Mouse (Mus musculus): Measurements from ENCODE around the gene Clnk.
"Not testable (repeated sequence)": the region's sequence is repeated elsewhere in the genome, so short reads cannot be mapped to it uniquely, and the experiment has no call there.

Clnk gene

DNA sequence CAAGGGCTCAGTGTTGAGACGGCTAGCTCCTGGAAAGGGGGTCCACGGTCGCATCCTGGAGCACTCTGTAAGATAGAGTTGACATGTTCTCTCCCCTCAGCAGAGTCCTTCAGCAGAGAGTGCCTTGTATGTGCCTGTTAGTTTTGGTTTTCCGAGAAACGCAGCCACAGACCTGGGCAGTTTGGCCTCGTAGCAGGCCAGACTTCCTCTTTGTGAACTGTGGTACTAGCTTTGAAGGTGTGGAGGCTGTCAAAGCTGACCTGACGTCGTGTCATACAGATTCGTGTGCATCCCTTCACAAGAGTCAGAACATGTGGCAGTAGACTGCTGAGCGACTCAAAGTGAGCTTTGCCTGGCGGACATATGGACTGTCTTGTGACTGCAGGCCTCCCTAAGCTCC lies at the start of gene Clnk:
TSS of gene Clnk (minus strand) at position 191 of the 400 bp plus-strand sequence.
- DNase-seq (ENCODE audit: low spot score in 2 of 2) = no peak

DNA sequence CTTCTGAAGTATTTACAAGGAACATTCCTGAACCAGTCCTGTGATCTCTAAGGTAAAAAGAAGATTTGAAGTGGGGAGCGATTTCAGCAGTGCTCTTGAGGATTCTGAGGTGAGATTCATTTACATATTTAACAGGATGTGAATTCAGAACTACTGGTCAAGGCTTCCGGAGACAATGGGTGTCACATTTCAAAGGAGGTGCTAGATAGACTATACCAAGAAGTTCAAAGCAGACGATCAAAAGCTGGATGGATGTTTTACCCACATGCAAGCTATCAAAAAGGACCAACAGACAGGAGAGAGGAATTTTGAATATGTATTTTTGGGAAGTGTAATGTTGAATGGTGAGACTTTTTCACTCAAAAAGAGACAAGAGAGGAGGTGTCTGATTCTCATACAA lies 28.7 kb upstream of the Clnk start:
- no peak for DNase-seq (ENCODE audit: low spot score in 2 of 2)

- DNase-seq (ENCODE audit: low spot score in 2 of 2) = no peak
Measured at GRCm38 (mm10) chr5:38904528-38905044, 28.0 kb upstream of the Clnk start.

GRCm38 (mm10) chr5:38902889-38903288 lies 26.3 kb upstream of the Clnk start:
- DNase-seq (ENCODE audit: low spot score in 2 of 2) = peak; percentile 62 to 69

DNA sequence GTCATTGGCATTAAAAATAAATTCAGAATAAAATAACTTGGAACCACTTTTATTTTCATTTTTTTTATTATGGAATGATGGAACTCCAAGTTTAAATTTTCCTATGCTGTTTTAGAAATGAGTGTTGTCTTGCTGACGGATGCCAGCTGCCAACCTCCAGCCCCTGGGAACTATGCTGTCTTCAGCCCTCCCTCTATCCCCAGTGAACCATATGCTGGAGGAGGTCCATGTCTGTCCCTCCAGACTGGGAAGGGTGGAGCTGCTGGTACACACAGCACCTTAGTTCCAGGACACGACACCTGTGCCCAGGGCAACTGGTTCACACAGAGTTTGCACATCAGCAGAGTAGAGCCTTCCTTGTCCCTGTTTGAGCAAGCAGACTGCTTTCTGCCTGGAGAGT lies 22.4 kb upstream of the Clnk start:
- peak in 1 of 2 experiments; percentile 44 for DNase-seq (ENCODE audit: low spot score in 2 of 2)

DNA sequence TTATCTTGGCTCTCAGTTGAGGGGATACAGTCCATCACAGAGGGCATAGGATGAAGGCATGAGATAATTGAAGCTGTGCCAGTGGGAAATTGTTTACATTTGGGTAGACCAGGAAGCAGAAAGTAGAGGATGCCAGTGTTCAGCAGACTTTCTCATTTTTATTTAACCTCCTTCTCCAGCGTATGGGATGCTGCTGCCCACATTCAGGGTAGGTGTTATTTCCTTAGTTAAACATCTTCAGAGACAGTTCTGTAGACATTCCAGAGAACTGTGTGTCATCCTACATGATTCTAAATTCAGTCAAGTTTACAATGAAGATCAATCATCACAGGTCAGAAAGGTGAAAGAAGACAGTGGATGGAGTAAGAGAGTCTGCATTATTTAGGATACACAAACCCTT lies 12.0 kb upstream of the Clnk start:
- no peak for DNase-seq (ENCODE audit: low spot score in 2 of 2)

DNA sequence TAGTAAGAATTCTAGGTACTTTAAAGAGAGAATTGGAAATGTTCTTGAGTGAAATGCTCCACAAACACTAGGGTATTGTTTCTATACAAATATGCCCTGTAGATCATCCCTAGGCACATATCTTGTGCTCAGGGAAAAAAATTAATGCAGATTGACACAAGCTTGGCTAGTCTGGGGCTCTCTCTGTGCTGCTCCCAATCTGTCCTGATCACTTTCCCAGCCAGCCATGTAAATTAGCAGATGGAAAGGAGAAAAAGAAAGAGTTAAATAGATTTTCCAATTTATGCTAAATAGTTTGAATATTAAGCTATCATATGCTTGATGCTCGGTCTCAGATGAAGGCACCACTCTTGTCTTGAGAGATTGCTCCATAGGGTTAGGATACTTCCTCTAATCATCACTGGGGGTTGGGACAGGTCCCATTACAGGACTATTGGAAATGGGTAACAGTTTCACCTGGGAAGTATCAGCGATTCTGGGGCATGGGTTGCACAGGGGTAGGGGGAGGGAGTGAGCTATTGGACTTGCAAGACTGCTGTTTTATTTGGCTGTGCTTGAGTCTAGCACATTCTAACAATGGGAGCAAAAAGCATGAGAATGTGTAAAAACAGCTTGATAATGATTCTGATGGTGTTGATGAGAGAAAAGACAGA lies 10.1 kb upstream of the Clnk start:
- no peak for DNase-seq (ENCODE audit: low spot score in 2 of 2)

DNA sequence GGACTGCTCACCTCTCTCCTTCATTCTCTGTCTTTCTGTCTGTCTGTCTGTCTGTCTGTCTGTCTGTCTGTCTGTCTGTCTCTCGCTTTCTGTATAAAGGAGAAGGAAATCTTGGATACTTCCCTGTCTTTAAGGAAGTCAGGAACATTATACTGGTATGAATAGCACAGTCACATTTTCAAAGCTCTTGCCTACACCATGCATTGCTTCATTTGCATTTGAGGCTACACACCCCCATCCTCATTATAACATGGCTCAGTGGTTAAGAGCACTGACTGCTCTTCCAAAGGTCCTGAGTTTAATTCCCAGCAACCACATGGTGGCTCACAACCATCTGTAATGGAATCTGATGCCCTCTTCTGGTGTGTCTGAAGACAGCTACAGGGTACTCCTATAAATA lies 6.0 kb upstream of the Clnk start:
- DNase-seq (ENCODE audit: low spot score in 2 of 2) = not testable (repeated sequence)

- DNase-seq (ENCODE audit: low spot score in 2 of 2) = peak; percentile 61 to 63
Measured at GRCm38 (mm10) chr5:38881728-38882620, 5.4 kb upstream of the Clnk start.

GRCm38 (mm10) chr5:38881416-38881727 lies 4.8 kb upstream of the Clnk start:
- DNase-seq (ENCODE audit: low spot score in 2 of 2) = no peak

GRCm38 (mm10) chr5:38879989-38880706 lies 3.5 kb upstream of the Clnk start:
- no peak for DNase-seq (ENCODE audit: low spot score in 2 of 2)

DNA sequence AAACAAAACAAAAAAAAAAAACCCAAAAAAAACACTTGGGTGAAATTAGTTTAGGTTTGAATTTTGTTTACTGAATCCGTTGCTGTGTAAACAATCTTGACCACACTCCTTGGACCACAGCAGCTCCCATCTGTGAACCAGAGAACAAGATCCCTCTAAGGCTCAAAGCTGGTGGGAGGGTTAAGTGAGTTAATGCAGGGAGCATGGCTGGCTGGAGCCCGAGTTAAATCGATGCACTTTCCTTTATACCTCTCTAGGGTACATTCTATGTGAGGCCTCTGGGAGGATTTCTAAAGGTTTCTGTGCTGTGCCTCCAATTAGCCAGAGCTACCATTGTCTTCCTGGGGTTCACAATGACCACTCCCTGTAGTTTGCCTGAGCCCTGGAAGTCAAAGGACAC lies 1.2 kb downstream of the Clnk start:
- no peak for DNase-seq (ENCODE audit: low spot score in 2 of 2)

DNA sequence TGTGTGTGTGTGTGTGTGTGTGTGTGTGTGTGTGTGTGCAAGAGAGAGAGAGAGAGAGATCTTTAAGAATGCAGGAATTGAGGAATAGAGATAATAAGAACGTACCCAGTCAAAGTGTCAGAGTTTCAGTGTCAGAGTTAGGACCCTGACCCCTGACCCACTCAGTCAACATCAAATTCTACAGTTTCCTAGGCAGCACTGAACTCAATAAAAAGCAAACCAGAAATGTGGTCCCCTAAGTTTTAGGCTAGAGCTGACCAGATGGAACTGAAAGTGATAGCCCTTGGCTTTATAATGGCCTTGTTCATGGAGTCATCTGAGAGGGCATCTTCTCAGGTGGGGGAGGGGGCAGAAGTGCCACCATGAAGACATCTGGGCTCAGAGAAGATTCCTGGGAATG lies 1.7 kb downstream of the Clnk start:
- DNase-seq (ENCODE audit: low spot score in 2 of 2) = no peak

GRCm38 (mm10) chr5:38872906-38873305 lies 3.7 kb downstream of the Clnk start:
- DNase-seq (ENCODE audit: low spot score in 2 of 2) = no peak

- DNase-seq (ENCODE audit: low spot score in 2 of 2) = no peak
Measured at GRCm38 (mm10) chr5:38871591-38871990, 5.0 kb downstream of the Clnk start.

DNA sequence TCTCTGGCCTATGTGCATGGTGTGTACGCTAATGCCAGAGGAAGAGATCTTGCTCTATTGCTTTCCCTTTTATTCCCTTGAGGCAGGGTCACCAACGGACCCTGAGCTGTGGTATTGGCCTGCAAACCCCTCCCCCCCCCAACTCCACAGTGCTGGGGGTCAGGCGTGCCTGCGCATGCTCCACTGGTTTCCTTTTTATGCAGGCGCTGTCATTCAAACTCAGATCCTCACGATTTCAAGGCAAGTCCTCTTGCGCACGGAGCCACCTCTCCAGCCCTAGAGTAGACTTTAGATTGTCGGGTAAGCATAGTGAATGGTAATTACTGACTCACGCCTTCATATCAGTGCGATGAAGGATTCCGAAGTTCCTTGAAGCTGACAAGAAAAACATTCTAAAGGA lies 6.1 kb downstream of the Clnk start:
- DNase-seq (ENCODE audit: low spot score in 2 of 2) = no peak

GRCm38 (mm10) chr5:38869976-38870375 lies 6.6 kb downstream of the Clnk start:
- no peak for DNase-seq (ENCODE audit: low spot score in 2 of 2)

- no peak for DNase-seq (ENCODE audit: low spot score in 2 of 2)
Measured at GRCm38 (mm10) chr5:38864624-38865023, 12.0 kb downstream of the Clnk start.

DNA sequence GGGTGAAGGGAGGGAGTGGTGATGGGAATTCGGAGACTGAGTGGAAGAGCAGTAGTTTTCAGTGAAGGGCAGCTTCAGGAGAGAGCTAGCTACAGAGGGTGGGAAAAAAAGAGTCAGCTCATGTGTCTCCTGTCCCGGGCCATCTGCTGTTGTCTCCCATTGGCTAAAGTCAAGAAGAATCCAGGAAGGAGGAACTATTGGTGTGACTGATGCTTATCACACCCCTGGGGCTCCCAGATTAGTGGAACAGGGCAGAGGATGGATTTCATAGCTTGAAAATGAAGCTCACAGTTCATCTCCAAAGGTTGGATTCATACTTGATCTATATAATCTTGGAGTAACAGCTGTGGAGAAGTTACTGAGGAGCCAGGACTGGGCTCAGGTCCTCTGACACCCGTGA lies 13.6 kb downstream of the Clnk start:
- no peak for DNase-seq (ENCODE audit: low spot score in 2 of 2)

DNA sequence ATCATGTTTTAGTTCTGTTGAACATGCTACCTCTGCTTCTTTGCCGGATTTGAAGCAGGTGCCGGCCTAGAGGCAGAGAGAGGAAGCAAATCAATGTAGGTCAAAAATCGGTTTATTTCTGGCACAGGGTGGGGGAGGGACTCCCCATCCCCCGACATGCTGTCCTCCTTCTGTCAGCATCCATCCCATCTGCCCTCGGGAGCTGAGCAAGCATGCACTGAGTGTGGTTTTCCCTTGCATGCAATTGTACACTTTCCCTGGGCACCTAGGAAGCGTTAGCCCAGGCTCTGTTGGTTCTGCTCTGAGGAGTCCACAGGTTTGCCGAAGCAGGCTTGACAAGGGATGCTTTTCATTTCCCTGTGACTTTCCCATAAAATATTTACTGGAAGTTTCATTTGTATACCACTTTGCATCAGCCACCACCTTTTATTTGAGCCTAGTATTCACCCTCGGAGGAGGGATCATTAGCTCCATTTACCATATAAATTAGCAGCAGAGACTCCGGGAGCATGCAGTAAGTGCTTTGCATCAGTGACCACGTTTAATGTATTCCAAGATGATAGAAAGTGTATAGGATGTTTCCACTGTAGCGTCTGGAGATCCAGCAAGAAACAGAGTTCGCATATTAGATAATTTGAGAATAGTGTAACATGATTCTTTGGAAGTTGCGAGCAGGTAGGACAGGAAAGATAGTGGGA lies 14.2 kb downstream of the Clnk start:
- DNase-seq (ENCODE audit: low spot score in 2 of 2) = no peak

DNA sequence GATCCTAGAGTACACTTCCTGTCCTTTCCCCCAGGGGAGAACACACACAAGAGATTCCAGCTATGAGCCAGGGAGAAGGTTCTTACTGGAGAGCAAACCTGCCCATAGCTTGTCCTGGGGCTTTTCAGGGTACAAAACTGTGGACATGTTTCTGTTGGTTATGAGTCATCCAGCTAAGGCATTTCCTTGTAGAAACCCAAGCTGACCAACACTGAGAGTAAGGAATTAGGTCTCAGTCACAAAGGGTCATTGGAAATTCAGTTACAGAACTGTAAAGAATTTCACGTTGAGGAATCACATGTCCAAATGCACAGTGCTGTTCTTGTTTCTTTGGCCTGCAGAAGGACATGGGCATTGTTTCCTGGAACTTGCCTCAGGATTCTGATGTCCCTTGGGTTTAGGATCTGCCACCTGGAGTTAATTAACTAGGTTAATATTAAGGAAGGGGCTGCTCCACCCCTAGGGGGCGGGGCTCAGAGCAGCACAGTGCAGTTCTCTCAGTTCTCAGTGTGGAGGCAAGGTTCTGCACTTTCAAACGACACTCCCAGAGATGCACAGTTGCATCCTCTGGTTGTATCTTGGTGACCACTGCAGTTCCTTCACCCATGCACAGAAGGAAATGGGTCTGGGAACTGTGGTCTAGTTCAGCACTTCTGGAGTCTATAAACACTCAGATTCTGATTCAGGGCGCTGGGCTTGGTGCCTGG lies 18.4 kb downstream of the Clnk start:
- no peak for DNase-seq (ENCODE audit: low spot score in 2 of 2)

Measured in heart, adult 9 months (tissue).